Mouse (Mus musculus): ENCODE measurements at regions not wholly inside any gene's neighbourhood (a gene's known extent, or its start where the extent isn't known, plus 50 kb on each side); places are given as distances from the start of the nearest gene placed in this dataset.

GRCm38 (mm10) chr6:31061813-31062212 is 102.9 kb upstream of the Klf14 start:
- TF ChIP-seq CTCF (IDR thresholded peaks at IDR 0.05; ENCODE audit: low read depth) (no peak), EP300 (IDR thresholded peaks at IDR 0.05; ENCODE audit: low read depth) (no peak)

Data from liver, embryonic 14.5 days (tissue).